Mouse (Mus musculus) forebrain, embryonic 16.5 days (tissue): ENCODE results near the gene Mrpl1. TPM values are rescaled to one million over a fixed set of nuclear protein-coding genes. Genes with fewer than 3 reads are reported as not detected.

Experiments used
- ATAC-seq: fragments of 200-750 bp; cut with Nextera tagmentation; 2 replicates; pipeline ENCODE4 v1.8.0; 2017; ENCODE audit warnings: mild to moderate bottlenecking, moderate library complexity
- H3K27ac ChIP-seq: fragments of 300-500 bp; sonication (generic); 2 replicates; pipeline ENCODE4 v1.5.1; 2014; ENCODE audit warnings: low read length, control low read depth
- H3K27me3 ChIP-seq: fragments of 300-500 bp; sonication (generic); replicated peaks from 2 replicates; pipeline ENCODE4 v1.6.1; 2014; ENCODE audit warnings: low read length; ENCODE audit not compliant: control insufficient read depth, insufficient read depth
- H3K36me3 ChIP-seq: fragments of 300-500 bp; sonication (generic); 2 replicates; pipeline ENCODE4 v1.6.1; 2014; ENCODE audit not compliant: control insufficient read depth, insufficient read depth
- H3K4me1 ChIP-seq: fragments of 300-500 bp; sonication (generic); replicated peaks from 2 replicates; pipeline ENCODE4 v1.6.1; 2014; ENCODE audit warnings: low read length; ENCODE audit not compliant: control insufficient read depth, insufficient read depth
- H3K4me2 ChIP-seq: fragments of 300-500 bp; sonication (generic); 2 replicates; pipeline ENCODE4 v1.6.1; 2014; ENCODE audit warnings: mild to moderate bottlenecking, low read length, control low read depth
- H3K4me3 ChIP-seq: fragments of 300-500 bp; sonication (generic); replicated peaks from 2 replicates; pipeline ENCODE4 v1.5.1; 2014; ENCODE audit warnings: mild to moderate bottlenecking, low read length, control low read depth
- H3K9ac ChIP-seq: fragments of 300-500 bp; sonication (generic); replicated peaks from 2 replicates; pipeline ENCODE4 v1.6.1; 2014; ENCODE audit warnings: low read depth, low read length, control low read depth
- H3K9me3 ChIP-seq: fragments of 300-500 bp; sonication (generic); 2 replicates; pipeline ENCODE4 v1.6.1; 2016; ENCODE audit warnings: low read length; ENCODE audit not compliant: control insufficient read depth
- WGBS: fragments of 180-500 bp; shearing (Covaris S2); extraction: QIAGEN DNeasy Blood & Tissue Kit; methylation state at CpG from one replicate; pipeline ENCODE4 v1.1.7; 2014; 5-methylcytosine and 5-hydroxymethylcytosine counted together
- polyA plus RNA-seq: library from polyadenylated mRNA; unstranded; fragments of >200 nt; fragmentation: Nextera tagmentation; extraction: Ambion mirVana; gene quantifications from 2 replicates; pipeline ENCODE4 v1.2.1, GENCODE M21; 2015

Mrpl1 gene
- polyA plus RNA-seq, 1 experiment from 2014 or later = 16.9 TPM

DNA sequence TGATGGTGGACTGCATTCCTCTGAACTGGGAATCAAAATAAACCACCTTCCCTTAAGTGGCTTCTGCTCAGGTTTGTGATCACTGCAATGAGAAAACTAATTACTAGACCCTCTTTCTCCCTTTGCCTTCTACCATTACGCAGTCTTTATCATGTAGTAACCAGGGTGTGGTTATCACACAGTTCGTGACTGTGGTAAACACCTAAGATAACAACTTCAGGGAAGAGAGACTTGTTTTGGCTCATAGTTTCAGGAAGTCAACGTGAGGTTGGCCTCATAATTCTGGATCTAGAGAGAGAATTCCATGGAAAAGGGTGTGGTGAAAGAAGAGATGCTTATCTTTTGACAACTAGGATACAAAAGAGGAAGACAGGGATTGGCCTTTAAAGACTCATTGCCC is 9.0 kb upstream of the Mrpl1 start:
- Histone ChIP-seq H3K9ac (no peak overlapping the region), H3K36me3 (no peaks in the 10 kb centered on the region), H3K9me3 (no peaks in the 10 kb centered on the region), H3K4me2 (no peak overlapping the region), H3K4me3 (no peak overlapping the region), H3K4me1 (no peaks in the 10 kb centered on the region), H3K27ac (no peak overlapping the region), H3K27me3 (no peaks in the 10 kb centered on the region)
- no peak for ATAC-seq
- WGBS = 84% methylated on average over 3 of the region's 3 CpGs

DNA sequence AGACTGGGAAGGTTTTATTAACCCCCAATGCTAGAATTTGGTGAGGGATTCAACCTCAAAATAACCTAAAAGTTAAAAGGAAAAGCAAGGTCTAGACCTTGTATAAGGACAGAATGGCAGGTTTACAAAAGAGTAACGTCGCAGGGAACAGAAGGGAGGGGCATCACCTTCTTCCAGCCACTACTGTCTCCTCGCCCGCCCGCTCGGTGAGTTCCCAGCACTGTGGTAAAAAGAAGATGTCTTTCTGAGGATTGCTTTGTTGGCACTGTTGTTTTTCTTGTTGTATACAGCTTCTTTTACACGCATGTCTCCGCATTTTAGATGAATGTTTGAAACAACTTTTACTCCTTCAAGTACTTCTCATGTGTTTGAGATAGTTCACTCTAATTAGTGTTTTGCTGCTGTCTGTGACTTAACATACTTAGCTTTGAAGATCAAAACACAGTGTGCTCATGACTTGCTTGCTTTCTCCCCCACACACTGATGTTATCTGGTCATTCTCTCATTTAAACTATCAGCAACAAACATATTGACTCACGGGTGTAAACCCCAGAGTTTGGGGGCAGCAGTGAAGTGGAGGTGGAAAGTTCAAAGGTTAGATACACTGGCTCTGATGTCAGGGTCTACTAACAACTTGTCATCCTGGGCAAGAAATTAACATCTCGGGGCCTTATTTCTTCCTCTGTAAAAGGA is 7.7 kb upstream of the Mrpl1 start:
- no peaks in the 10 kb centered on the region for H3K9me3 ChIP-seq
- no peak overlapping the region for H3K9ac ChIP-seq
- no peak for ATAC-seq
- H3K4me2 ChIP-seq = no peak overlapping the region
- WGBS = 84% methylated on average over 10 of the region's 10 CpGs
- no peaks in the 10 kb centered on the region for H3K27me3 ChIP-seq
- no peak overlapping the region for H3K4me3 ChIP-seq
- H3K36me3 ChIP-seq = no peaks in the 10 kb centered on the region
- H3K4me1 ChIP-seq = no peaks in the 10 kb centered on the region
- H3K27ac ChIP-seq = no peak overlapping the region

- Histone ChIP-seq H3K4me1 (peaks cover 14% of the 10 kb centered on the region), H3K27ac (no peak overlapping the region), H3K9me3 (no peaks in the 10 kb centered on the region), H3K36me3 (no peaks in the 10 kb centered on the region), H3K27me3 (no peaks in the 10 kb centered on the region), H3K4me2 (no peak overlapping the region), H3K9ac (no peak overlapping the region), H3K4me3 (no peak overlapping the region)
- ATAC-seq = no peak
- WGBS = 24% methylated on average over 2 of the region's 2 CpGs
Measured at GRCm38 (mm10) chr5:96206897-96207296, 2.4 kb upstream of the Mrpl1 start.

DNA sequence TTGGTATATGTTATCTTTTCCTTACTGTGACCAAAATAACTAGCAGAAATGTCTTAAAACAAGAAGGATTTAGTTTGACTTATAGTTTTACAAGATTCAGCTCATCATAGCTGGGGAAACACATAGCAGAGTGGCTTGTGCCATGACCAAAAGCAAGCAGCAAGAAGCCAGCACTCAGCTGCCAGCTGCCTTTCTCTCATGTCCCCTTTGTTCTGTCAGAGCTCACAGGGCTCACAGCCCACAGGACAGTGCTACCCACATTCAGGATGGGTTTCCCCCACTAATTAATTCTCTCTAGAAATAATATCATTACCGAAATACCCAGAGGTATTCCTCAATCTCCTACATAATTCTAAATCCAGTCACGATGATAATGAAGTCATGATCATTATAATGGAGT is 1.8 kb upstream of the Mrpl1 start:
- no peaks in the 10 kb centered on the region for H3K27me3 ChIP-seq
- H3K27ac ChIP-seq = no peak overlapping the region
- no peak overlapping the region for H3K4me3 ChIP-seq
- H3K36me3 ChIP-seq = no peaks in the 10 kb centered on the region
- H3K9me3 ChIP-seq = no peaks in the 10 kb centered on the region
- H3K4me1 ChIP-seq = peaks cover 14% of the 10 kb centered on the region
- H3K4me2 ChIP-seq = no peak overlapping the region
- WGBS = 63% methylated on average over 2 of the region's 2 CpGs
- no peak overlapping the region for H3K9ac ChIP-seq
- ATAC-seq = no peak

DNA sequence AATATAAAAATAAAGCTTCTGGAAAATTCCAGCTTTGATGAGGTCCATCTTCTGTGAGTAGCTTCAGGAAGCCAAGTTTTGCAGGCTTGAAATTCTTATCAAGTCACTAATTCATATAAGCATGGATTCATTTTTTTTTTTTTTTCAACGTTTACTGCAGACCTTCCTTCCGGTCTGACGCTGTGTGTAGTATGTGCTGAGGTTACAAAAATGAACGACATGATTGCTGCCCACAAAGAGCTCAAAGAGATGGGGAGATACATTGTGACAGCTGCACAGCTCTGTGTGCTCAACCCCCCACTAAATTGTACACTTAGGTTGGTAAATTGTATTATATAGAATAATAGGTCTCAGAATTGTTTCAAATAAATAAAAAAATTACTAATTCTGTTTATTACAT is 750 bp upstream of the Mrpl1 start:
- Histone ChIP-seq H3K4me1 (peaks cover 14% of the 10 kb centered on the region), H3K36me3 (no peaks in the 10 kb centered on the region), H3K4me2 (no peak overlapping the region), H3K27ac (no peak overlapping the region), H3K9ac (no peak overlapping the region), H3K9me3 (no peaks in the 10 kb centered on the region), H3K27me3 (no peaks in the 10 kb centered on the region), H3K4me3 (no peak overlapping the region)
- WGBS = 64% methylated on average over 4 of the region's 4 CpGs
- ATAC-seq = no peak

DNA sequence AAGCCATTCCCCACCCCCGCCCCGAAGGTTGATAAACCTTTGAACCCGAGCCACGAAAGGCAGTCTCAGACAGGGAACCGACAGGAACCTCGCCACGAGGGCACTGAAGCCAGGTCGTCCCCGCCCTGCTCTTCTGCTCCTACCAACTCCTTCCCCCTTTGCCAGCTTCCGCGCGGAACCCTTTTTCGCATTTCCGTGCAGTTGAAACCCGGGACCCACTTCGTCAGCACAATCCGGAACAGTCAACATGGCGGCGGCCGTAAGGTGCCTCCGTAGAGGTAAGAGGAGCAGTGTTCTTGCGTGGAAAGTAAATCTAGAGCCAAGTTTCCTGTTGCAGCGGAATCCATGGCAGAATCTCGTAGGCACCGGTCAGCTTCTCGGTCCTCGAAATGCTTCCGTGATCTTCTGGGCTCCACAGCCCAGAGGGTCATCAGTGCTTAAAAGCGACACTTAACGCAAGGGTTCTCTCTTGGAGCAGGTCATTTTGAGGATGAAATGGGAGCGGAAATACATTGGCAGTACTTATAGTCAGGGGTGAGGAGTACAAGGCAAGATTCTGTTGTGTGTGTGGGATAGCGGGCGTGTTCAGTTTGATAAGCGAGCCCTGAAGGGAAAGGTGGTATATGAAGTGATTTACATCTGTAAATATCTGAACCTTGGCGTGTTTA is 757 bp downstream of the Mrpl1 start:
- H3K36me3 ChIP-seq = peaks cover 5% of the 10 kb centered on the region; the same call in 1 of the 2 replicates
- peak overlapping the region; percentile 87 for H3K4me2 ChIP-seq
- peak overlapping the region; percentile 73 for H3K9ac ChIP-seq
- WGBS = under 1% methylated on average over 35 of the region's 35 CpGs
- no peaks in the 10 kb centered on the region for H3K9me3 ChIP-seq
- H3K4me1 ChIP-seq = peaks cover 14% of the 10 kb centered on the region
- H3K27me3 ChIP-seq = no peaks in the 10 kb centered on the region
- peak overlapping the region; percentile 62 for H3K4me3 ChIP-seq
- H3K27ac ChIP-seq = peak overlapping the region; percentile 75; the same call in 1 of the 2 replicates
- peak; percentile 98 for ATAC-seq

DNA sequence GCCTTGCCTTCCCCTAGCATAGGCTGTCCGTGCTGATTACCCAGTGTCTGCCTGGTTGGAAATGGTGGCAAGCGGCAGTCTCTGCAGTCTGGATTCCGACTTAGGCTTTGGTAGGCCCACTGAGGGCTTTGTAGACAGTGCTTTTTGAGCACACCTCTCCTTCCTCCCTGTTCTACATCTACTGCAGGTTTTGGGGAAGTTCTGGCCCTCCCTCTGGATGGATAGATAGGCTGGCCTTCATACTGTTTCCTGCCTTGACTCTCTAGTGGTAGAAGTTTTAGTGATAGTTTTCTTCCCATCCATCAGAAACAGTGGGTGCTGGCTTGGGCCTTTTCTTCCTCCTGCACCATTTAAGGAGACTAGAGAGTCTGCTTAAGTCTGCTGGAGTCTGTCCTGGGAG is 9.4 kb downstream of the Mrpl1 start:
- Histone ChIP-seq H3K27me3 (no peaks in the 10 kb centered on the region), H3K4me2 (no peak overlapping the region), H3K9me3 (no peaks in the 10 kb centered on the region), H3K27ac (no peak overlapping the region), H3K4me3 (no peak overlapping the region), H3K4me1 (0 out of 2 replicates have a peak, but pooled peaks cover 3% of the 10 kb centered on the region), H3K9ac (no peak overlapping the region), H3K36me3 (peaks cover 5% of the 10 kb centered on the region; the same call in 1 of the 2 replicates)
- WGBS = 61% methylated on average over 3 of the region's 3 CpGs
- ATAC-seq = no peak

DNA sequence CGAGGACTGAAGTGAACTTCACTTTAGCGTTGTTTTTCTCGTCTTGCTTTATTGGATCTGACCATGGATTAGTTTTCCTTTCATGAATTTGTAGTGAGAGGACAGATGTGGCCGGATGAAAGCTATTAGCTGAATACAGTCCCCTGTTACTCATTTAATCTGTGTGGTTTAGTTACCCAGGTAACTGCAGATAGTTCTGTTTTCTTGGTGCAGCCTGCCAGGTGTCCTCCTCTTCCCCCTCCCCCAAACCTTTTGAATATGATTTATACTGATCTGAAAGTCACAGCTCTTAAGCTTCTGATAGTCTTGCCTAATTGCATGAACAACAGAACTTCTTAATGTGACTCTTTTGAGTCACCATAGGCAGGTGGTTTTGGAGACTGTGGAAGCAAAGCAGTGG is 10.2 kb downstream of the Mrpl1 start:
- Histone ChIP-seq H3K27me3 (no peaks in the 10 kb centered on the region), H3K9ac (no peak overlapping the region), H3K4me2 (no peak overlapping the region), H3K27ac (no peak overlapping the region), H3K36me3 (no peaks in the 10 kb centered on the region), H3K9me3 (no peaks in the 10 kb centered on the region), H3K4me3 (no peak overlapping the region), H3K4me1 (0 out of 2 replicates have a peak, but pooled peaks cover 3% of the 10 kb centered on the region)
- WGBS = 78% methylated on average over 4 of the region's 4 CpGs
- ATAC-seq = no peak

- no peak overlapping the region for H3K4me3 ChIP-seq
- no peak overlapping the region for H3K4me2 ChIP-seq
- no peak overlapping the region for H3K9ac ChIP-seq
- no peak for ATAC-seq
- 93% methylated on average over 1 of the region's 1 CpGs for WGBS
- 0 out of 2 replicates have a peak, but pooled peaks cover 3% of the 10 kb centered on the region for H3K4me1 ChIP-seq
- no peaks in the 10 kb centered on the region for H3K36me3 ChIP-seq
- no peaks in the 10 kb centered on the region for H3K27me3 ChIP-seq
- no peak overlapping the region for H3K27ac ChIP-seq
- no peaks in the 10 kb centered on the region for H3K9me3 ChIP-seq
Measured at GRCm38 (mm10) chr5:96221298-96221697, 12.0 kb downstream of the Mrpl1 start.
